Mouse (Mus musculus): ENCODE measurements around the gene Cfap299.
"Not testable (repeated sequence)": the region's sequence is repeated elsewhere in the genome, so short reads cannot be mapped to it uniquely, and the experiment has no call there.

The Cfap299 gene

DNA sequence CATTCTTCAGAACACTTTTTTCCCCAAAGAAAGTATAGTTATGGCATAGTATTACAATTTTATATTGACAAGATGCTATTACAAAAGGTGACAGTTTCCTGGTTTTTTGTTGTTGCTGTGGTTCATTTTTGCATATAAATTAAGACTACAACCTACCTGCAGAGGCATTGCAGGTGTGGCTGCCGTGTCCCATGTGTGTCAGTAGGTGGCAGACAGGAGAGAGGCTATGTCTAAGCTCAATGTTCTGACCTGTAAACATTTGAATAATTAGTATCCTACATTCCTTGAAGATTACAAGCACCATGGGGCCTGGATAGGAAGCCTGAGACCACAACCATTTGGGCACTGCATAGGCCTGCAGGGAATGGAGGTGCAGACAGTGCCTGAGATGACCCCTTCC is 212.2 kb downstream of the Cfap299 start:
- DNase-seq = no peak

DNA sequence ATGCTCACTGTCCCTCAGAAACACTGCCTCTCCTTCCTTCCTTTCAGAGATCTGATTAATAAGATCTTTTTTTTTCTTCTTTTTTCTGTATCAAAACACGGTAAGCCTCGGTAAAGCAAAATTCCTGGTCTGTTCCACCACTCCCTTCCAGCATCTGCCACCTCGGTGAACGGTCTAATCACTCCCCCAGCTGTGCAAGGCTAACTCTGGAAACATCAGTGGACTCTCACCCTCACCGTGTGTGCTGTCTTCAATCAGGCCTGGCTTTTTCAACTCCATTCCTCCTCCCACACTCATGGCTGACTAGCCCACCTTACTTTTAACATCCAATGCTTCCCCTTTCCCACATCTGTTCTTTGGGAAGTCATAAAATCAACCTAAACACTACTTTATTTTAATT is 221.2 kb downstream of the Cfap299 start:
- no peak for DNase-seq

DNA sequence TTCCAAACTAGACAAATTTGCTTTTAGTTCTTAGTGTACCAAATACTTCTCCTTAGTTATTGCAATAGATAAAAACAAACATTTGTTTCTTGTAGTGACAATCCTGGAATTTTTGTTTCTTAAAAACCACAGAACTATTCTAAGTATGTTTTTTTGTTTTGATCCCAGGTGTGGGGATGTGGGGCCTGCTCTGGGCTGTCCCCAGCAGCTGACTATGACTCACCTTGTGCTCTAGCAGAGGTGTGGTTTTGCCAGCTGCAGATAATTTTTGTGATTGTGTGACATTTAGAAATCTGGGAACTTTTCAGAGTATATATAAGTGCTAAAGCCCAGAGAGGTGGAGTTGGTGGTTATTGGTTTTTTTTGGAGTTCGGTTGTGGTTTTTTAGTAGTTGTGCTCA is 221.8 kb downstream of the Cfap299 start:
- no peak for DNase-seq

DNA sequence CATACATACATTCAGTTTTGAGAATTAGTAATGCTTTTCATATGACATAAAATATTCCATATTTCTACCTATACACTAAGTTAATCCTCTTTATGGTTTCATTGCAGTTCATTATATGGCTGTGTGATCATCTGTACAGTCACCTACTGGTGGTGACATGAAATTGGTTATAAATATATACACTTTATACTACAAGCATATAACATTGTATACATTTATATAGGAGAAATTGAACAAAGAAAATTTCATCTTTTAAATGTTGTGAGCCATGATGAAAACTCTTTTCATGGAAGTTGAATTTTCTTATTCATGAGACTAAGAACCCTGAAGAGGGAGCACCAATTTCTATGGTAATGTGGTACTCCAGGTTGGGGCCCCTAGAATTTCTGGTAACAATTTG is 223.3 kb downstream of the Cfap299 start, which contains the start of gene Gm11111:
Gene Gm11111 (plus strand): TSS at position 301 of the 400 bp plus-strand sequence.
- no peak for DNase-seq

DNA sequence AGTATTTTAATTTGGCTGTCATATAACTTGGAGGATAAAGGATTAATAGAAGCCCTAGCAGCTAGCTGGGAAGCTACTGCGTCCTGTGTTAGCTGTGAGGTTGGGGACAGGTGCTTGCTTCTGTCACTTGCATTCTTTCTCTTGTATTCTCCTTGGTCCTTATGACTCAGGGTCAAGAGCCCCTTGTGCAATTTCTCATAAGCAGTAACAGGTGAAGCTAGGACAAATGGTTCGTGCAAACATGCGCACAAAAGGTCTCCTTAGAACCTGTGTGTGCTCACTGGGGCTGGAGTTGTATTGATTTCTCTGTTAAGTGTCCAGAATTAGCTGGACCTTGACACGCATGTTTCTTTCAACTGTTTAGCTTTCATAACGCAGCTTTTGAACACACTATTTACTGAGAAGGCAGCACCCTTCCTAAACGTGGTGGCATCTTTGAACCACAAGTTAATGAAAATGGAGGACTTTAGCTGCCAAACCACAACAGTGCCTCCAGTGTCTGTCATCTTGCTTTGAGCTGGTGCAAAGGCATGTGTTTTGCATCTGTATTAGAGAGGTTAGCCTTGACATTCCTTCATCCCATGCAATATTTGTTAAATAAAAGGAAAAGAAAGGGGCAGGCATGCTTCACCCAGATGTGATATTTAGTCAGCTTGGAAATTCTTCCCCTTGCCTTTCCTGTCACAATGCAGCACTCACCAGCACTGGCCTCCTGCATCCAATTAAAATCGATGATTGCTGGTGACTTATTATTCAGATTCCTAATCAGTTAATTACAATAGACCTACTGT is 223.9 kb downstream of the Cfap299 start:
- no peak for DNase-seq

DNA sequence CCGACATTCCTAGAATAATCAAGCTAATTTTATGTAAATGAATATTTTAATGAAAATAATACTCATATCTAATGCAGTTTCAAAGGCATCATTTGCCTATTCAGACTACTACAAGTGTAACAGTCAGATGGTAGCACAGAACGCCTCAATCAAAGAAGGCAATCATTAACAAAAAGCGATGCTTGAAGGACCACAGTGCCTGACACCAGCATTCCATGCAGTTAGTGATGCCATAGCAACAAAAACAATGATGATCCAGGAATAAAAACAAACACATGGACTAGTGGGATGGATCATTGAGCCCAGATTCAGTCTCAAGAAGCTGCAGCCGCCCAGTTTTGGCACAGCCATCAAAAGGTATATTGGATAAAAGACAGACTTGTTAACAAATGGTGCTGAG is 232.2 kb downstream of the Cfap299 start:
- DNase-seq = no peak

DNA sequence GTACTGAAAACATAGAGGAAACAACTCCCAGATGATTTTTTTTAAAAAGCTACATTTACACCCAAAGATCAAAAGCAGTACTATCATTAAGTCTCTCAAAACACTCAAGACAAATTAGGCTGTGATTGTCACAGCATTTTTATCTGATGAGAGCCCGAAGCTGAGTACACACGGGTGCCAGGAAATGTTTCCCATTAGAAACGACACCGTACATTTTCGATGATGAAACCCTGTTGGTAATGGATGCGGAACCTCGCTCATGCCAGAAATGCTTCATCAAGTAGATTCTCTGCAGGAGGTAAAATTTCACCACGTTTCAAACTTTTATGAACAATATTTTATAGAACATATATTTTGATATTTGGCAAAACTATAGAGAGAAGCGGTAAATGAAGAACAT is 233.7 kb downstream of the Cfap299 start:
- no peak for DNase-seq

DNA sequence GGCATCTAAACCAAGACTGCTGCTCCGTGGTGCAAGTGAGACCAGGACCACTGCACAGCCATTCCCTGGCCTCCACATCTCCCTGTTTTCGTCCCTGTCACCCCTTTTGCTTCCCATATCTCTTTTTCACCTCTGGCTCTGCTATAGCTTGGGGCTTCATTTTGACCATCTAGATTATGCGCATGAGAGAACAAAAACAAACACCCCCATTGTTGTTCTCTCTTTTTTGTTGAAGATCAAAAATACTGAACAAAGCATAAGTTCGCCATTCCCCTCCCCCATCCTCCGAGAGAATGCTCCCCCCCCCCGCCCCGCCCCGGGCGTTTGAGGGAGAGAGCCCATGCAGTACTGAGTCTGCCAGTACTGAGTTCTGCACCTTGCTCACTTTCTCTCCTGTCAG is 234.7 kb downstream of the Cfap299 start:
- DNase-seq = no peak

DNA sequence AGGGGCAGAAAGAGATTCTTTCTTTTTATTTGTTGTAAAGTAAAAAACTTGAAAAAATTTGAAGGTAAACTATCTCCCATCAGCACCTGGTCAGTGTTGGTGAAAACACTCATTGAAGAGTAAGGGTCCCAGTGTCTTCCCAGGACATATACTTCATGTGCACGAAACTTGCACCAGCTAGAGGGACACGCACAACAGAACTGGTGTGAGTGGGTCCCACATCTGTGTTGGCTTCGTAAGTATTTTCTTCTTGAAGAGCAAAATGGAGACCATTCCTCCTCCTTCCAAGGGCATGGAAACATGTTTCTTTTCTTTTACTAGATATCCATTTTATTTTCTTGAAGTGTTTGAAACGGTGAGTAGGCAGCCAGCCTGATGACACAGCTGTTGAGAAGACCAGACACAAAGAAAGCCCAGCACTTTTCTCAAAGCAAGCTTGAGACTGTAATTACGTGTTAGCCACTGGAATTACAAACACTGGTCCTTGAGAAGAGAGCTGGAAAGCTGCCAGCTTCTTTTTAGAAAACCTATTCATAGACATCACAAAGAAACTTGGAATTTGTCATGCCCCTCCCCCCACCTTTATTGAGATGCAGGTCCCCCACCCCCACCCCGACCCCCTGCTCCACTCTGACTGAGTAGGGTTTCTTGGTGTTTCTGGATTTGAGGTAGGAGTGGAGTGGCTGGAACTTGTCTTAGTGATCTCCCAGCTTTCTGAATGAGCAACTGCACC is 237.5 kb downstream of the Cfap299 start:
- DNase-seq = no peak

DNA sequence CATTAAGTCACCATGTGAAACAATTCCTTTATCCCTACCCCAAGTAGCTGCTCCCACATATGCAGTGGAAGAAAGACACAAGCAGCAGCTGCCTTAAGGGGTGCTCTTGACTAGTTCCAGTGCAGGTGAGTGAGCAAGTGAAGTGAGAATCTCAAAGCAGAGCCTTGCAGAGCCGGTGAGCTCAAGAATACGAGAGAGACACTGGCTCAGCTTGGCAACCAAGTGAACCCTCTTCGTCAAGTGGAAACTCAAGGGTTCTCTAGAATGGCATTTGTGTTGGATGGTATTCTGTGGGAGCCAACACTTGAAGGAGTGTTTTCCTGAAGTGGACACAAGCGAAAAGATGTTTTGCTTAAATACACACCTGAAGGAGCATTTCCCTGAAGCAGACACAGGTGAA is 239.4 kb downstream of the Cfap299 start:
- DNase-seq = no peak

DNA sequence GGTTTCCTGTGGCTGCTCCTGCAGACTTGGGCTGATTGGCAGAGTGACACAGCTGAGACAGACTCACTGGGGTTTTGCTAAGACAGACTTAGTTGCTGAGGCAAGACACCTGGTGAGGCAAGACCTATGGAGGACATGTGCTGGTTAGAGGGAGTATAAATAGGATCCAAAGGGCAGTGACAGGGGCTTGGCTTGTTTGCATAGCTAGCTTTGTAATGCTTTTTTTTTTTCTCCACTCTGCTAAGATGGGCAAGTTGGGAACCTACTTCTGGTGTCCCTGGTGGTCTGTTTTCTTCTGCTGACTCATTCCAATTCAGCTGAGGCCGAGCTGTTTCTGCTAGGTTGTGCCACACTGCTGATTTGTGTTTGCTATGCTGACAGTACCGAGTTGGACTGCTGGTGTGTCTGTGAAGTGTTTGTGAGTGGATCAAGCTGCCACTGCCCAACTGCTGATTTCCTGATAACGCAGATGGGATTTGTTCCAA is 240.0 kb downstream of the Cfap299 start:
- no peak for DNase-seq

DNA sequence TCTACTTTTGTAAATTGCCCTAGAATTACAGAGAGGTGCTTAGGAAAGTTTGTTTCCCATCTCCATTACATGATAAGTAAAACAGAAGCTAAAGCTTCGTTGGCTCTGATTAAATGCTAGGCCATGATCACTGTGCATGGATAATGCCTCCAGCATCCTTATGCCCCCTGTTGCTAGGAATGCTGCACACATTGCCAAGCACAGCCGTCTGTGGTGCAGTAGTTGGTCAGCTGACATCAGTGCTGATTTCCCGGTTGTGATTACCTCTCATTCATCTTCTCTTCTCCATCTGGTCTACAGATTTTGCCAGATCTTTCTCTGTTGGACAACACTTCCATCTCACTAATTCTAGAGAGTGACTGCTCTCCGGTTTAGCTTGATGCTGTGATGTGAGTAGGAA is 243.3 kb downstream of the Cfap299 start:
- DNase-seq = no peak

DNA sequence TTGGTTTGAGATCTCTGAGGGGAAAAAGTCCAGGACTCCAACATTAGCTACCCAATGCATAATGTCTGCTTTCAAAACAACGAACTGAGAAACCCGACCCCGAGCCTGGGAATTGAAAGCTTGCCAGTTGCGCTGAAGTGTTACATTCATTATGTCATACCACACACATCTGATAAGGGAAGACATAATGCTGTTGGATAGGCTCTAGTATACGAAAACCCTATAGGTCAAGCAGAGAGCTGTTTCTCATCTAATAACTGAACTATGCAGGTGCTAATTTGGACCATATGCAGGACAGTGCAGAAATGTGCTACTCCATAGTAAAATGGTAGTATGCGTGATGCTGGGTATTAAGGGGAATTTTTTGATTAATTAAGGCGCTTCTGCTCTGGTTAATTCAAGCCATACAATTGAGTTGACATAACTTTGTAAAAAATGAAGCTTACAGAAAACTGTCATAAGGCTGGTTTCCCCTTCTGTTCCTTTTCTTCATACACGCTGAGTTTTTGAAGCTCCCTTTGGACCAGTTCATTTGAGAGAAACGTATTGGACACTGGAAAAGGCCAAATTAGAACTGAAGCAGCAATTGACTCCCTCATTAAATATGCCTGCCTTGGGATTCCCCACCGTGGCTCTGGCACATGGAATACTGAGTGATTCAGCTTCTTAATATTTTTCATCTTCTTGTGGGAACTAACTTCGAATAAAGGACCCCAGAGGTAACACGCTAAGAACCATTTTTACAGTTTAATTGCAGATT is 245.8 kb downstream of the Cfap299 start:
- DNase-seq = no peak

DNA sequence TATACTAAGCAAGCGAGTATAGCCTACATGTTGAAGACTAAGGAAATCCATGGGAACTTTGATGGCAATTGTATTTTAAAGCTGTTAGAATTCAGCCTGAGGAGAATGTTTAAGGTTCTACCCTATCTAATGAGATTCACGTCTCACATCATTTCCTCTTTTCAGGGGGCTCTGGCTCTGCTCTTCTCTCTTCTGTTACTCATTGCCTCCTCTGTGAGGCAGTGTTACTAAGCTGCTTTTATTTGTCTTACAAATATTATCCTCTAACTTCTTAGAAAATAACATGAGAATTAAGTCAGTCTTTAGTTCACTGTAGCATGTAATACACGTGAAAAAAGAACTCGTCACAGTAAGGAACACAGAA is 246.3 kb downstream of the Cfap299 start:
- no peak for DNase-seq

DNA sequence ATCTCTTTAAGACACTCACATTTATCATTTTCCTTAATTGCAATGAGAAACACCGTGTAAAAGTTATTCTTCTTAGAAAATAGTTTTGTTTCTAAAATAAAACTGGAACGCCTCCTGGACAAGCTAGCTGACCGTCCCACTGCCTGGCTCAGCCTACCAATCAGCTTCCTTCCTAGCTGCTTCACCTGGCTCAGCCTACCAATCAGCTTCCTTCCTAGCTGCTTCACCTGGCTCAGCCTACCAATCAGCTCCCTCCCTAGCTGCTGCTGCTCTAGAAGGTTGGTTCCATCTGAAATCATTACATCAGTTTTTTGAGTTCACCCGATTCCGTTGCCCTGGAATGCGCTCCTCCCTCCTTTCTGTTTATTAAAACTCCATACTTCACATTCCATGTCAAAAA is 247.4 kb downstream of the Cfap299 start:
- DNase-seq = not testable (repeated sequence)

DNA sequence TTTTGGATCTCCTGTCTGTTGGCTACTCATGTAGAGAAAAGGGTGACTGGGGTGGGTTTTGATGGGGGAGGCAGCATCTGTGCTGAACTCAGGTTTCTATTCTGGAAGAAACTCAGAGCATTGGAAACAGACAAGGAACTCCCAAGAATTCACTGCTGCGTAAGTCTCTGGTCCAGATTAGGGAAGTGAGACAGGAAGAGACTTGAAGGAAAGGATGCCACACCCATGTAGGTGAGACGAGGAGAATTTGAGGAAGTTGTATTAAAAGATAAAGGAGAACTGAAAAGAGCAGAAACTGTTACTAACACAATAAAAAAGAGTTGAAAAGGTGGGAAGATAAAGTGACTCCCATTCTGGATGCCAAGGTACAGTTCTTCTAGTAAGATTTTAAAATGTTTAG is 249.3 kb downstream of the Cfap299 start:
- no peak for DNase-seq

DNA sequence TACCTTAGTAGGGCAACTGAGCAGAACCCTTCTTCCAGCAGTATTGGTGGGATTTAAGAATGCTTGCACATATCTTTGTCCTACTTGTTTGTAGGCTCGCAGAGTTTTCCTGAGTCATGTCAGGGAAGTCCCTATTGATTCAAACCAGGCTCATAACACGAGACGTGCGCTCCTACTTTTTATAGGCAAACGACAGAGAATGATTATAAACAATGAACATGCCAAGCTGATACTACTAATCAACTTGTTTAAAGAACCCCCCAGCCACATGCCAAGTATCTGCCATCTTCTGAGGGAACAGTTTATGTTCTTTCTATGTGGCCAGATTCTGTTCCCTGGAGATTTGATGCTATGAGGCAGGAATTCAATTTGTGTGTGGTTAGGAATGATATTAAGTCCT is 251.7 kb downstream of the Cfap299 start:
- DNase-seq = no peak

DNA sequence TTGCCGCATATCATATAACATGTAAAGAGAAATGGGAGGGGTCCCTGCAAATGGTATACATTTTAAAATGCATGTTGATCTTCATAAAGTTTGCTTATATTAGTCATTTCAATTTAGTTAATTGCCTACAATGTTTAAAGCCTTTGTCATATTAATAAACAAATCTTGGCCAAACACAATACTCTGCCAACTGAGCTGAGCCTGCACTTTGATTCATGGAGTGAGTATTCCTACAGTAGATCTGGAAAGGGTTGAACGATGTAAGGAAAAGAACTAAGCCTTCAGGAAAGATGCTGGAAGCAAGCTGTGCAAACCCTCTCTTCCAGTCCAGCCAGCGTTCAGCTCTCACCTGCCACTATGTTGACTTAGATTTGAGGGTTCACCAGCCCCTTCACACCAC is 252.9 kb downstream of the Cfap299 start:
- no peak for DNase-seq

DNA sequence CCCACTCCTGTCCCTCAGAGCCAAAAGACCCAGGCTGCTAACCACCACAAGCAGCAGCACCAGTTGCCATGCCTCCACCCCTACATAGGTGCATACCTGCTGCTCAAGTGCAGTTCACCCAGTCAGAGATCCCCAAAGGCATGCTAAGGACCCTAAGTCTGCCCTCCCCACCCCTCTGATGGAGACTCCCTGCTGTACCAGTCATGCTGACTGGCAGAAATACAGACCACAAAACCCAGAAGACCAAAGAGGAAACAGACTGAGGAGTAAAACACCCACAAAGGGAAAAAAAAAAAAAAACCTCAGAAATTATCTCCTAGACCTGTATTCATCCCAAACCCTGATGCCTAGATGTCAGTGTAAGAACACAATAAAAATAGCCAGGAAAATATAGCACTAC is 256.8 kb downstream of the Cfap299 start:
- no peak for DNase-seq

DNA sequence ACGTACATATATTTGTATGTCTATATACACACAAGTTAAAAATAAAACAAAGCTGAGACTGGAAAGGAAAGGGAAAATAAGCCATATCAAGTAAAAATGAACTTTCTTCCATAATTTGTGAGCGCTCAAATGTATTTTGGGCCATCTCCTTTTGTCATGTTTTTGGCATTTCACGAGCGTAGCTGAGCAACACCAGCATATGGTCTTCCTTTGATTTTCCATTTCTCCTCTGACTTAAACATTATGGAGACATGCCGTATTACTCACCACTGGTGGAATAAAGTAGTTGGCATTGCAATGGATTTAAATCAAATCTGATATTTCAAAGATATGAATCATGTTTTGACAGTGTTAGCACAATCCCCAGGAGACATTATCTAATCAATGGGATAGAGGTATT is 284.4 kb downstream of the Cfap299 start:
- DNase-seq = no peak

DNA sequence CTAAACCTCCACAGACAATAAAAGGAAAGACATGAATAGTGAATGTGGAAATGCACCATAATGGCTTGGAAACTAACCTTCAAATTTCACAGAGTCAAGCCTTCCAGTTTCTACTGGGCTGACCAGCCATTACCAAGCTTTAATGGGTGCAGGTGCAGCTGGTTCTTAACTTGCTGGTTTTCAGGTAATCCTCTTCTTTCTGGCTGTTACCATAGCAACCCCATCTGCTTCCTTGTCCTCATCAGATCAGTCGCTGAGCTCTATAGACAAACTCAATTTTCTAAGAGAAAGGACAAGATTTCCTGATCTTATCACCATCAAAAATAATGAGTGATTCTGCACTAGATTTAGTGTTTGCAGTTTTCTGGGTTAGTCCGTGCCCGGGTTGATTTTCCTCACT is 287.8 kb downstream of the Cfap299 start:
- DNase-seq = no peak

DNA sequence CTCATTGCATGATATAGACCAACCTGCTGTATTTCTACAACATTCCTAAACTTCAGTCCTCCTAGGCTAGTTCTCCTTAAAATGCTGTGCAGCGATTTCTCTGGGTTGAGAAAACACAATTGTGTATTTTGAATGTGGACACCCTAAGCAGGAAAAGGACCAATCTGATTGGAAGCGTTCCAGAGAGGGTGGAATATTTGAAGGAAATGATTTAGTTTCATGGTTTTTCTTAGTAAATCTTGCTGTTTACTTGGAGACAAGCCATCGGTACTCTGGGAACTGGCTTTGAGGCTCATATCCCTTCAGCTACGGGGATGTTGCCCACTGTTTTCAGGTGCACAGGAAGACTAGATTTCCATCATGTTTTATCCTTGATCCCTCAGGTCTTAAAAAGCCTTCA is 288.3 kb downstream of the Cfap299 start:
- DNase-seq = no peak

DNA sequence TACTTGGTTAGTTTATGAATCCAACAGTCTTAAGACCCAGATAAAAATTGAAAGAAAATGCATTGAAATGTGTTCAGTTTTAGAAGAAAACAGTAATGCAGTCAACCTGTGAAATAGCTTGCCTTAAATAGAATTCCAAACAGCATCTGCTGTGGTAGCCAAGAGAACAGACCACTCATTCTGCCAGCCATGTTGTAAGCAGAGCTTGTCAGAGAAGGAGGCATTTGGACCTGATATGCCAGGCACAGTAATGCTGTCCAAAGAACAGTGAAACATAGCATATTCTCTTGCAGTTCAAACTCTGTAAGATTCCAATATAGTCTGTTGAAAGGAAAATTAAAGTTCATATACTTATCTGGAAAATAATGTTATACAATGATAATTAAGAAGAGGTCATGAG is 321.2 kb downstream of the Cfap299 start:
- no peak for DNase-seq

DNA sequence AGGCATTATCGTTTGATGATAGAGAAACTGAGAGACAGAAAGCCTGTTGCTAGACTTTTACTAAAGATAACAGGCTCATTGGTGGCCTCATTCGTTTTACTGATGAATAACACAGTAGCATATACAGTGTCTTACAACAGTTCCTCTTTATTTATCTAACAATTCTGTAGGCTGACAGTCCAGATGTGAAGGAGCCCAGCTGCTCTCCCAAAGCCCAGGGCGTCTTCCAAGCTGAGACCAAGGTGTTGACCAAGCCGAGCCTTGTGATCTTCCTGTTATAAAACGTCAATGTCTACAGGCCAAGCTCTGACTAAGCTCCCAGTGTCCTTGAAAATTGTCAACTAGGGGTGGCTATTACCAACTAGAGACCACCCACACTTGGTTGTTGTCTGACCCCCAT is 321.9 kb downstream of the Cfap299 start:
- DNase-seq = no peak
